Comparison of ENCODE assay signal across 8 mouse cellular contexts in the genomic region with DNA sequence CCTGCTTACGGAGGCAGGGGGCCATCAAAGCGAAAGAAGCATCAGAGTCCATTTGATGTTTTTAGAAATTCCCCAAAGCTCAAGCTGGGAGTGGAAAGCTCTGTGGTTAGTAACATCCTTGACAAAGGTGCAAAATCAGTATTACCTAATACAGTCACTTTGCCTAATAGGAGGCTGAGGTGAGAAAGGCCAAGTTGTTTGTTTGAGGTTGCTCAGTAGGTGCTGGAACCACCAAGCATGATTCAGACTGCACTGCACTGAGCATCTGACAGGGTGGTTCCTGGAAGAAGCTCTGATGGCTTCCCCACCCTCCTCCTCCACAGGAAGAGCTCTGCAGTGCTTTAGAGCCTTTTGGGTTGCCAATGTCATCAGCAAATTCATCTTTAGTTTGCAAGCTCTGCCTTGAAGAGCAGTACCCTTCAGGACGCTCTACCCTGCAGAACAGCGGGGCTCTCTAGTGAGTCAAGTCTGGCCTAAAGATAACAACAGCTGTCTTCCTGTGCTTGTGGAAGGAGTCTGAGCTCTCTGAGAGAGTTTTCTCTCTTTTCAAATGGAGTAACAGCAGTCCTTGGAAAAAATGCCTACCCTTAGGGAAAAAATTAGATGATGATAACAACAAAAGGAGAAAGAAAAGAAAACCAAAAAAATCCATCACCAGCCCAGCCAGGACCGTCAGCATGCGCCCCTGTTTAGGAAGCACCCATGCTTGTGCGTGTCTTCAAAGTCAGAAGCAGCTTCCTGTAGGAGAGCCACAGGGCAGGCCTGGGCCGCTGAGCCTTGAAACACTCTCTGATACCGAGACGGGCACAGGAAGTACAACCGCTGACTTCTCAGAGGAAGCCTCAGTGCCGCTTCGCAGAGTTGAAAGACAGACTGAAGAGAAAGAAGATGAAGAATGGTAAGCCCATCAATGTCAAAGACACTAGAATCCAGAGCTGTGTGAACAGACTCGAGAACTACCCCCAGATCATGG.
A peak's percentile ranks its signal among the peaks of the same experiment; 100 is the strongest.
DNase-seq lines count a peak whose midpoint lies in the region; ATAC-seq lines count a peak whose summit lies in the region.

No protein-coding gene starts in this region.

- peak; percentile 94 for ATAC-seq in common myeloid progenitor, adult 5-6 weeks (replicated peaks; ENCODE audit: low read depth, poor library complexity, severe bottlenecking)
- no peak for ATAC-seq in cerebellum, adult (ENCODE audit: insufficient number of reproducible peaks, low FRiP score, low TSS enrichment)

- WGBS in heart, embryonic 10.5 days = 60% methylated on average over 14 of the region's 14 CpGs

- no peaks in the 10 kb centered on the region for H3K4me1 ChIP-seq in heart, embryonic 10.5 days

- peak; percentile 89 for DNase-seq in heart, adult 11 months
- no peak for DNase-seq in heart, embryonic 10.5 days (ENCODE audit: low spot score)
- peak; percentile 57 for DNase-seq in lung, postnatal 25 days (ENCODE audit: low spot score)
- peak; percentile 43 to 69 for DNase-seq in spleen, postnatal 4 days (ENCODE audit: low spot score in 2 of 2)
- DNase-seq in adipocyte (ENCODE audit: low spot score) = no peak
- no peak for DNase-seq in yolk sac, embryonic 10.5 days (ENCODE audit: low spot score)

- H3K36me3 ChIP-seq in heart, embryonic 10.5 days = no peaks in the 10 kb centered on the region

- H3K27ac ChIP-seq in heart, embryonic 10.5 days = no peak overlapping the region

- no peak overlapping the region for H3K4me3 ChIP-seq in heart, embryonic 10.5 days

- H3K27me3 ChIP-seq in heart, embryonic 10.5 days (ENCODE audit: insufficient read depth, poor library complexity, severe bottlenecking) = no peaks in the 10 kb centered on the region

- no peaks in the 10 kb centered on the region for H3K9me3 ChIP-seq in heart, embryonic 10.5 days

Comparison
In these comparisons a context has a peak if more than half of its experiments do, and no peak if none do; other contexts are left out.
1. DNase-seq: peak in heart, adult 11 months (single experiment), lung, postnatal 25 days (single experiment) and spleen, postnatal 4 days (2 of 2); none in heart, embryonic 10.5 days (single experiment), adipocyte (single experiment) and yolk sac, embryonic 10.5 days (single experiment).